Mouse (Mus musculus) small intestine, adult 2 months (tissue): ENCODE results near the gene Mapk13.

Experiments
- CTCF ChIP-seq: fragments of 200-500 bp; IDR thresholded peaks from 2 replicates; pipeline ENCODE4 v1.5.1; 2012; ENCODE audit warnings: low read depth, mild to moderate bottlenecking, control low read depth, inconsistent platforms, low read length, moderate library complexity, mixed read lengths; ENCODE audit not compliant: insufficient replicate concordance, insufficient read length; ENCODE audit errors: extremely low read depth
- POLR2A ChIP-seq: fragments of 200-500 bp; IDR thresholded peaks from 2 replicates; pipeline ENCODE4 v1.6.1; 2012; ENCODE audit warnings: low read depth, mild to moderate bottlenecking, control low read depth, inconsistent platforms, low read length, moderate library complexity

GRCm38 (mm10) chr17:28799291-28800160 lies 30.4 kb downstream of the Mapk13 start:
- no peak for TF ChIP-seq CTCF
- no peak for TF ChIP-seq POLR2A
